Mouse (Mus musculus) retina, postnatal 7 days (tissue): ENCODE data around the gene Adgrg3.
A peak's percentile ranks its signal among the peaks of the same experiment; 100 is the strongest.

ENCODE experiments used
- DNase-seq: peaks from one replicate; pipeline ENCODE4 v3.0.0-alpha.2; 2012; ENCODE audit warnings: low read depth, low spot score

Gene Adgrg3

DNA sequence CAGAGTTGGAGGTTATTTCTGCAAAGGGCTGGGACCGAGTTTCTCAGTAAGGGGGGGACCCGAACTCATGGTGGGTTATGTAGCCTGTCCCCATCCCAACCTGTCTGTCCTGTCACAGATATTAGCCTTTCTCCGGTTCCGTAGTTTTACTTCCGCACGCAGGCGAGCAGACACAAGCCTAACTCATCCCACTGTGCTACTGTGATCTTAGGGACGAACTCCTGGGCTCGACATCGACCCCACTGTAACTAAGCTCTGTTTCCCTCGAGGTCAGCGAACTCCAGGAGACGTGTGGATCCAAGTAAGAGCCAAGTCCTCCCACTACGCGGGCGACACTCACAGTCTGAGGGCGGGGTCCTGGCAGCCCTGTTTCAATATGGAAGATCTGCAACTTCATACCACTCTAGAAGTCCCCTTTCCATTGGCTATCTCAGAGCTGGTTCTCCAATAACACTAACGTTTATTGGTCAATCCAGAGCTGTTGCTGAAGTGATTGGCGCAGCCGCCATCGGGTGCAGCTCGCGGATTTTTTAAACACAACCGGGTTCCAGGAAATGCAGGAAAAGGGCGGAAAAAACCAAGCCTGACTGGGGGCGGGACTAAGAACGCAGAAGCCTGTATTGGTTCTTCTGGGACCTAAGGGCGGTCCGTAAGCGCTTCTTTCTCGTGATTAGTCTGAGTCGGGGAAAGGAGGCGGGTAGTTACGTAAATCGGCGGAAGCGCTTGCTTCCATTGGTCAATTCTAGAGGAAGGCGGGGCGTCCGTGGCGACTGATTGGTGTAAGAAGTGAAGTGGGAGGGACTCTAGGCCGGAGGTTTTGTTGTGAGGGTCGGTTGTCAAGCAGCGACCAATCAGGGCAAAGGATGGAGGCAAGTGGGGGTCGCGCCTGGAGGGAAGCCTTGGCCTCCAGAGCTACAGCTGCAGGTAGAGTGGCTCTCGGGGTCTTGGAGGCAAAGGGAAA is 63.2 kb downstream of the Adgrg3 start, which contains the start of gene Katnb1:
Gene Katnb1, plus strand, starts transcription at position 806 of the 961 bp plus-strand sequence.
- peak; percentile 99 for DNase-seq

DNA sequence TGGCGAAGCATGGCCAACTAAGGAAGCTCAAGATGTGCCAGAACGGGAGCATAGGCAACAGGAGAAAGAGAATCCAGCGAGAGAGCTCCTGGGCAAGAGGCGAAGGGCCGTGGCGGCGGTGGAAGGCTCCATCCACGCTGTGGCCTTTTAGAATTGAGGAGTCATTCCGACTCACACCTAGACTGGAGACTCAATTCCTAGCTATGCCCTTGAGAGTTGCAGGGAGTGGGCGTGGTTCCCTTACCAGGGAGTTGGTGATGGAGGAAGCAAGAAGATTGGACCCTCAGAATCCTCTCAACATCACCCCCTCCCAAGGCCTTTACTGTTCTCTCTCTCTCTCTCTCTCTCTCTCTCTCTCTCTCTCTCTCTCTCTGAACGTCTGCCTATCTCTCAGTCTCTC is 64.2 kb downstream of the Adgrg3 start:
- no peak for DNase-seq

DNA sequence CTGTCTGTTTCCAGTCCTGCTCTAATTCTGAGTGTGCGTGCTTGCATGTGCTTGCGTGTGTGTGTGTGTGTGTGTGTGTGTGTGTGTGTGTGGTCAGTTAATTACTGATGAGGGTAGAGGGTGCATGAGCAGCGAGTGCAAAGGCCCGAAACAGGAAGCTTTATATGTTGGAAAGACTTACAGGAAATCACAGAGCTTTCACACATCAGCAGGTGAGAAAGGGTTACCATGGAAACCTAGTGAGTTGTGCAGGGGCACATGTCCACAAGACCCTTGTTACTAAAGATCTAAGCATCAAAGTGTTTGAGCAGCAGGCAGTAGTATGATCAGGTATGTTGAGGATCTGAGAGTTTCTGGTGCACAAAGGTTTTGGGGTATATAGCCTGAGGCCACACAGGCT is 66.8 kb downstream of the Adgrg3 start:
- no peak for DNase-seq

DNA sequence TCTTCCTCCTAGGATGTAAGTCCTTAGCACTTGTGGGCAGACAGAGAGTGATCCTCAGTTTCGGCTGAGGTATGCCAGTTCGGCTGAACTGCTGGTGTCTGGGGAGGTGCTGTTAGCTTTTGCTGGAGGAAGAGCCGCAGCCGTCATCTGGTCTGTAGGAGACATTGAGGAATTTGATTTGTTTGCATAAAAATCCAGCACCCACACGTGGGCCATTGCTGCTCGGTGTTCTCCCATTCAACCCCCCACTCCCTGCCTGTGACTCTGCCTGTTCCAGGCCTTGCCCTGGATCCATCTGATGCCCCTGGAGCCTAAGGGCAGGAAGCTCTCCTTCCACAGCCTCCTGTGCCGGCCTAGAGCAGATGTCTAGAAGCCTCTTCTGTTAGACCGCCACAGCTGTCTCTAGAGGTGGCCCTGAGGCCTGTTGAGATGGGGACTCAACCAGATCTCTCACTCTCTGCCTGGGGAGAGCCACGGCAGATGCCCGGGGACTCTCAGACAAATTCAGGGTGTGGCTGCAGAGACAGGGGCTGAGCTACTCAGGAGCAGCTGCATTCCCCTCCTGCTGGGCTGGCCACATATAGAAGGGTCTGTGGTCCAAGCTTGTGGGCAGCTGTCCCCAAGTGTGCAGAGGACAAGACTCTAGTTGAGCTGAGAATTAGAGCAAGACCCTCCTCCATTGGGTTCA is 67.4 kb downstream of the Adgrg3 start:
- DNase-seq, result no peak

DNA sequence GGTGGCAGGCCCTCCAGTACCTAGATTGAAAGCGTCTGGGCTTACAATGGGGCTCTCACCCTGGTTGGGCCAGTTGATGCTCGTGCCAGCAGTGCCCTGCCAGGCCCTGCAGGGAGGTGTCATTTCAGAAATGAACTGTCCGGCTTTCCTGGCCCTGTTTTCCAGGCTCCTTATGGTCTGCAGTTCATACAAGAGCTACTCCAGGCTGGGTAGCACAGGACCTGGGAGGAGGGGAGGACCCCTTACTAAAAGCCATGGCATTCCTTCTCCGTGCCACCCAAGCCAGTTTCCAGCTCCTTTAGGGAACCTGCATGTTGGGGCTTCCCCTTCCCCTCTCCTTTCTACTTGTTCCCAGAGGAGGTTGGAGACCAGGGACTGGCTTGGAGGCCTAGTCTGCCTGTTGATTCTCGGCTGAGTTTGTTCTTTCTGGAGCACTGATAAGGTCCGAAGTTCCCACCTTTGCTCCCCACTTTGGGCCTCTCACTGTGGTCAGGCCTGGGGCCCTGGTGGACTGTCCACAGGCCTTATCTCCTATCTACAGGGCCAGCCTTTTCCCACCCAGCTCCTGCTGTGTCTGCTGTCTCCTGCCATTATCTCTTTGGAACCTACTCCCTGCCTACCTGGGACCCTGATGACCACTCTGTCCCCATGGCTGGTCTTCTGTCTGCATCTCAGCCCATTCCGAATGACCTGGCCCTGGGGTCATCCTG is 68.1 kb downstream of the Adgrg3 start:
- no peak for DNase-seq

DNA sequence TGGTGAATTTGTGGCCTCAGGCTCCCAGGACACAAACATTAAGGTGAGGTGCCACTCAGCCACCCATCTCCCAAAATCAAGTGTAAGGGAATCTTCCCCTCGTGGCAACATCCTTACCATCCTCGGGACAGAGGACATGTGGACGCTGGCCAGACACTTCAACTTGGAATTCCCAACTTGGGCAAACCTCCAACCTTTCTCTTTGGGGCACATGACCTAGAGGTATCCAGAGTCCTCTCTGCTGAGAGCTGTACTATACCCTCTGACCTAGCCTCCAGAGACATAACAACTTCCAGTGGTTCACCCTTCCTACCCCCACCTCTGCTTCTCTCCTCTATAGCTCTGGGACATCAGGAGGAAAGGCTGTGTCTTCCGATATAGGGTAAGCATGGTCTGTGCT is 76.1 kb downstream of the Adgrg3 start:
- no peak for DNase-seq
